Mouse (Mus musculus) hindbrain, embryonic 16.5 days (tissue): ENCODE results near the gene Ano10. TPM values are rescaled to one million over a fixed set of nuclear protein-coding genes. Genes with fewer than 3 reads are reported as not detected.
"Not testable (repeated sequence)": the region's sequence is repeated elsewhere in the genome, so short reads cannot be mapped to it uniquely, and the experiment has no call there.

Source experiments
- ATAC-seq: fragments of 200-750 bp; cut with Nextera tagmentation; 2 replicates; pipeline ENCODE4 v1.8.0; 2017; ENCODE audit warnings: moderate TSS enrichment, moderate library complexity
- H3K27ac ChIP-seq: fragments of 300-500 bp; sonication (generic); 2 replicates; pipeline ENCODE4 v1.5.1; 2014; ENCODE audit warnings: low read depth, mild to moderate bottlenecking, control low read depth, low read length, moderate library complexity
- H3K27me3 ChIP-seq: fragments of 300-500 bp; sonication (generic); replicated peaks from 2 replicates; pipeline ENCODE4 v1.6.1; 2014; ENCODE audit warnings: low read length; ENCODE audit not compliant: control insufficient read depth, insufficient read depth
- H3K36me3 ChIP-seq: fragments of 300-500 bp; sonication (generic); 2 replicates; pipeline ENCODE4 v1.6.1; 2014; ENCODE audit warnings: mild to moderate bottlenecking, low read length, moderate library complexity, mixed read lengths; ENCODE audit not compliant: control insufficient read depth, insufficient read depth
- H3K4me1 ChIP-seq: fragments of 300-500 bp; sonication (generic); 2 replicates; pipeline ENCODE4 v1.6.1; 2014; ENCODE audit warnings: low read depth, low read length; ENCODE audit not compliant: control insufficient read depth, insufficient read depth
- H3K4me2 ChIP-seq: fragments of 300-500 bp; sonication (generic); 2 replicates; pipeline ENCODE4 v1.6.1; 2014; ENCODE audit warnings: mild to moderate bottlenecking, low read length, control low read depth, moderate library complexity
- H3K4me3 ChIP-seq: fragments of 300-500 bp; sonication (generic); 2 replicates; pipeline ENCODE4 v1.5.1; 2014; ENCODE audit warnings: mild to moderate bottlenecking, low read length, control low read depth, moderate library complexity
- H3K9ac ChIP-seq: fragments of 300-500 bp; sonication (generic); 2 replicates; pipeline ENCODE4 v1.6.1; 2014; ENCODE audit warnings: low read depth, mild to moderate bottlenecking, control low read depth, low read length, moderate library complexity
- H3K9me3 ChIP-seq: fragments of 300-500 bp; sonication (generic); 2 replicates; pipeline ENCODE4 v1.6.1; 2014; ENCODE audit warnings: mild to moderate bottlenecking, low read length, moderate library complexity; ENCODE audit not compliant: control insufficient read depth
- WGBS: fragments of 180-500 bp; shearing (Covaris S2); extraction: QIAGEN DNeasy Blood & Tissue Kit; methylation state at CpG from one replicate; pipeline ENCODE4 v1.1.7; 2014; 5-methylcytosine and 5-hydroxymethylcytosine counted together
- polyA plus RNA-seq: library from polyadenylated mRNA; unstranded; fragments of >200 nt; fragmentation: Nextera tagmentation; extraction: Ambion mirVana; gene quantifications from 2 replicates; pipeline ENCODE4 v1.2.1, GENCODE M21; 2015

Ano10 gene
- polyA plus RNA-seq, 1 experiment from 2014 or later, result 41.8 TPM

GRCm38 (mm10) chr9:122177256-122178220 lies 116.7 kb downstream of the Ano10 start:
- 79% methylated on average over 7 of the region's 7 CpGs for WGBS
- Histone ChIP-seq H3K4me1 (peaks cover 6% of the 10 kb centered on the region), H3K27me3 (no peaks in the 10 kb centered on the region), H3K4me2 (no peak overlapping the region), H3K9ac (no peak overlapping the region), H3K9me3 (no peaks in the 10 kb centered on the region), H3K27ac (no peak overlapping the region), H3K36me3 (no peaks in the 10 kb centered on the region), H3K4me3 (no peak overlapping the region)
- ATAC-seq, result no peak

- ATAC-seq, result no peak
- no peak overlapping the region for H3K4me3 ChIP-seq
- no peaks in the 10 kb centered on the region for H3K27me3 ChIP-seq
- H3K9me3 ChIP-seq, result no peaks in the 10 kb centered on the region
- H3K4me1 ChIP-seq, result peaks cover 6% of the 10 kb centered on the region
- no peak overlapping the region for H3K9ac ChIP-seq
- H3K36me3 ChIP-seq, result no peaks in the 10 kb centered on the region
- no peak overlapping the region for H3K27ac ChIP-seq
- H3K4me2 ChIP-seq, result no peak overlapping the region
- 90% methylated on average over 6 of the region's 6 CpGs for WGBS
Observed at GRCm38 (mm10) chr9:122174723-122175122, 119.5 kb downstream of the Ano10 start.

GRCm38 (mm10) chr9:122173405-122174233 lies 120.6 kb downstream of the Ano10 start:
- no peak overlapping the region for H3K27ac ChIP-seq
- peaks cover 6% of the 10 kb centered on the region for H3K4me1 ChIP-seq
- no peak overlapping the region for H3K4me2 ChIP-seq
- H3K36me3 ChIP-seq, result no peaks in the 10 kb centered on the region
- 71% methylated on average over 9 of the region's 9 CpGs for WGBS
- no peaks in the 10 kb centered on the region for H3K27me3 ChIP-seq
- H3K4me3 ChIP-seq, result no peak overlapping the region
- ATAC-seq, result peak; percentile 66; the same call in 1 of the 2 replicates
- no peak overlapping the region for H3K9ac ChIP-seq
- H3K9me3 ChIP-seq, result no peaks in the 10 kb centered on the region

GRCm38 (mm10) chr9:122172612-122173186 lies 121.5 kb downstream of the Ano10 start:
- Histone ChIP-seq H3K9me3 (no peaks in the 10 kb centered on the region), H3K4me3 (no peak overlapping the region), H3K27ac (no peak overlapping the region), H3K4me1 (peaks cover 6% of the 10 kb centered on the region), H3K27me3 (no peaks in the 10 kb centered on the region), H3K9ac (no peak overlapping the region), H3K4me2 (no peak overlapping the region), H3K36me3 (no peaks in the 10 kb centered on the region)
- no peak for ATAC-seq
- WGBS, result 91% methylated on average over 11 of the region's 11 CpGs

- Histone ChIP-seq H3K9me3 (no peaks in the 10 kb centered on the region), H3K4me3 (no peak overlapping the region), H3K9ac (no peak overlapping the region), H3K4me2 (no peak overlapping the region), H3K27ac (no peak overlapping the region), H3K27me3 (no peaks in the 10 kb centered on the region), H3K36me3 (peaks cover 9% of the 10 kb centered on the region), H3K4me1 (peaks cover 6% of the 10 kb centered on the region)
- ATAC-seq, result no peak
- 78% methylated on average over 6 of the region's 6 CpGs for WGBS
Observed at GRCm38 (mm10) chr9:122169901-122170300, 124.3 kb downstream of the Ano10 start.

GRCm38 (mm10) chr9:122167719-122168118 lies 126.5 kb downstream of the Ano10 start:
- not testable (repeated sequence) for H3K4me2 ChIP-seq, H3K27me3 ChIP-seq, H3K4me3 ChIP-seq, H3K4me1 ChIP-seq, H3K9me3 ChIP-seq, ATAC-seq, H3K9ac ChIP-seq, H3K36me3 ChIP-seq, H3K27ac ChIP-seq
- 94% methylated on average over 5 of the region's 5 CpGs for WGBS

GRCm38 (mm10) chr9:122164535-122164934 lies 129.7 kb downstream of the Ano10 start:
- Histone ChIP-seq H3K9me3 (no peaks in the 10 kb centered on the region), H3K36me3 (peaks cover 9% of the 10 kb centered on the region), H3K4me2 (no peak overlapping the region), H3K4me1 (no peaks in the 10 kb centered on the region), H3K4me3 (no peak overlapping the region), H3K9ac (no peak overlapping the region), H3K27me3 (no peaks in the 10 kb centered on the region), H3K27ac (no peak overlapping the region)
- ATAC-seq, result no peak
- 93% methylated on average over 4 of the region's 4 CpGs for WGBS

- Histone ChIP-seq H3K27ac (no peak overlapping the region), H3K4me3 (no peak overlapping the region), H3K4me1 (no peaks in the 10 kb centered on the region), H3K36me3 (peaks cover 5% of the 10 kb centered on the region), H3K4me2 (no peak overlapping the region), H3K9me3 (no peaks in the 10 kb centered on the region), H3K27me3 (no peaks in the 10 kb centered on the region), H3K9ac (no peak overlapping the region)
- 89% methylated on average over 14 of the region's 14 CpGs for WGBS
- no peak for ATAC-seq
Observed at GRCm38 (mm10) chr9:122157079-122157441, 137.2 kb downstream of the Ano10 start.
